Mouse (Mus musculus): ENCODE results near the gene Gm21970. TPM values are rescaled to one million over a fixed set of nuclear protein-coding genes. Genes with fewer than 3 reads are reported as not detected.

Gm21970 gene
- polyA plus RNA-seq, 1 experiment from 2014 or later, result not detected

- no peak overlapping the region for H3K4me2 ChIP-seq (replicated peaks)
- no peaks in the 10 kb centered on the region for H3K9me3 ChIP-seq
- H3K4me3 ChIP-seq, result no peak overlapping the region
- peaks cover 26% of the 10 kb centered on the region for H3K27me3 ChIP-seq (replicated peaks)
- H3K9ac ChIP-seq, result no peak overlapping the region
- H3K36me3 ChIP-seq, result no peaks in the 10 kb centered on the region
- no peaks in the 10 kb centered on the region for H3K4me1 ChIP-seq
- ATAC-seq (ENCODE audit: low FRiP score, low read depth), result no peak
- whole genome bisulfite sequencing, result 69% methylated on average over 10 of the region's 10 CpGs
- H3K27ac ChIP-seq, result no peak overlapping the region
Observed at GRCm38 (mm10) chr16:91357526-91357900, 34.0 kb upstream of the Gm21970 start.

- WGBS, result 45% methylated on average over 8 of the region's 8 CpGs
- H3K36me3 ChIP-seq, result no peaks in the 10 kb centered on the region
- ATAC-seq (ENCODE audit: low FRiP score, low read depth), result 0 out of 2 replicates have a peak, but pooled peaks have one; percentile 37
- H3K4me1 ChIP-seq, result no peaks in the 10 kb centered on the region
- H3K4me2 ChIP-seq (replicated peaks), result no peak overlapping the region
- no peak overlapping the region for H3K4me3 ChIP-seq
- peaks cover 16% of the 10 kb centered on the region for H3K27me3 ChIP-seq (replicated peaks)
- no peaks in the 10 kb centered on the region for H3K9me3 ChIP-seq
- H3K9ac ChIP-seq, result no peak overlapping the region
- no peak overlapping the region for H3K27ac ChIP-seq
Observed at GRCm38 (mm10) chr16:91358555-91358954, 33.0 kb upstream of the Gm21970 start.

GRCm38 (mm10) chr16:91359531-91359930, 32.0 kb upstream of the Gm21970 start:
- 94% methylated on average over 13 of the region's 13 CpGs for WGBS
- no peak for ATAC-seq (ENCODE audit: low FRiP score, low read depth)

GRCm38 (mm10) chr16:91360162-91360561, 31.4 kb upstream of the Gm21970 start:
- Histone ChIP-seq H3K4me1 (no peaks in the 10 kb centered on the region), H3K4me2 (replicated peaks) (no peak overlapping the region), H3K4me3 (no peak overlapping the region), H3K36me3 (no peaks in the 10 kb centered on the region), H3K27ac (no peak overlapping the region), H3K9me3 (no peaks in the 10 kb centered on the region), H3K9ac (no peak overlapping the region), H3K27me3 (replicated peaks) (peaks cover 4% of the 10 kb centered on the region)
- WGBS, result 60% methylated on average over 3 of the region's 3 CpGs
- ATAC-seq (ENCODE audit: low FRiP score, low read depth), result no peak

More at GRCm38 (mm10) chr16:91359531-91359930, 32.0 kb upstream of the Gm21970 start:
- Histone ChIP-seq H3K4me2 (replicated peaks) (no peak overlapping the region), H3K9ac (no peak overlapping the region), H3K4me1 (no peaks in the 10 kb centered on the region), H3K9me3 (no peaks in the 10 kb centered on the region), H3K36me3 (no peaks in the 10 kb centered on the region), H3K27me3 (replicated peaks) (peaks cover 10% of the 10 kb centered on the region), H3K27ac (no peak overlapping the region), H3K4me3 (no peak overlapping the region)

- Histone ChIP-seq H3K4me1 (no peaks in the 10 kb centered on the region), H3K9ac (no peak overlapping the region), H3K27ac (no peak overlapping the region), H3K27me3 (replicated peaks) (no peaks in the 10 kb centered on the region), H3K36me3 (no peaks in the 10 kb centered on the region), H3K4me2 (replicated peaks) (no peak overlapping the region), H3K9me3 (no peaks in the 10 kb centered on the region), H3K4me3 (no peak overlapping the region)
- no peak for ATAC-seq (ENCODE audit: low FRiP score, low read depth)
- WGBS, result 71% methylated on average over 2 of the region's 2 CpGs
Observed at GRCm38 (mm10) chr16:91362006-91362405, 29.5 kb upstream of the Gm21970 start.

GRCm38 (mm10) chr16:91362616-91363272, 28.8 kb upstream of the Gm21970 start:
- H3K4me1 ChIP-seq, result no peaks in the 10 kb centered on the region
- no peak overlapping the region for H3K27ac ChIP-seq
- 79% methylated on average over 12 of the region's 12 CpGs for WGBS
- ATAC-seq (ENCODE audit: low FRiP score, low read depth), result no peak
- H3K9me3 ChIP-seq, result no peaks in the 10 kb centered on the region
- H3K36me3 ChIP-seq, result no peaks in the 10 kb centered on the region
- H3K9ac ChIP-seq, result no peak overlapping the region
- no peak overlapping the region for H3K4me3 ChIP-seq
- H3K27me3 ChIP-seq (replicated peaks), result no peaks in the 10 kb centered on the region
- no peak overlapping the region for H3K4me2 ChIP-seq (replicated peaks)

GRCm38 (mm10) chr16:91363483-91363882, 28.0 kb upstream of the Gm21970 start:
- Histone ChIP-seq H3K36me3 (no peaks in the 10 kb centered on the region), H3K27me3 (replicated peaks) (no peaks in the 10 kb centered on the region), H3K27ac (no peak overlapping the region), H3K4me2 (replicated peaks) (no peak overlapping the region), H3K9ac (no peak overlapping the region), H3K9me3 (no peaks in the 10 kb centered on the region), H3K4me3 (no peak overlapping the region), H3K4me1 (no peaks in the 10 kb centered on the region)
- 40% methylated on average over 3 of the region's 3 CpGs for WGBS
- ATAC-seq (ENCODE audit: low FRiP score, low read depth), result no peak

- no peaks in the 10 kb centered on the region for H3K9me3 ChIP-seq
- H3K27ac ChIP-seq, result no peak overlapping the region
- no peaks in the 10 kb centered on the region for H3K4me1 ChIP-seq
- H3K36me3 ChIP-seq, result no peaks in the 10 kb centered on the region
- H3K9ac ChIP-seq, result no peak overlapping the region
- no peak overlapping the region for H3K4me2 ChIP-seq (replicated peaks)
- H3K27me3 ChIP-seq (replicated peaks), result no peaks in the 10 kb centered on the region
- no peak for ATAC-seq (ENCODE audit: low FRiP score, low read depth)
- no peak overlapping the region for H3K4me3 ChIP-seq
Observed at GRCm38 (mm10) chr16:91366567-91366966, 25.0 kb upstream of the Gm21970 start.

GRCm38 (mm10) chr16:91367066-91367465, 24.5 kb upstream of the Gm21970 start:
- no peaks in the 10 kb centered on the region for H3K27me3 ChIP-seq (replicated peaks)
- H3K9me3 ChIP-seq, result no peaks in the 10 kb centered on the region
- H3K4me2 ChIP-seq (replicated peaks), result no peak overlapping the region
- H3K27ac ChIP-seq, result no peak overlapping the region
- no peaks in the 10 kb centered on the region for H3K4me1 ChIP-seq
- no peak overlapping the region for H3K4me3 ChIP-seq
- 88% methylated on average over 2 of the region's 2 CpGs for WGBS
- H3K9ac ChIP-seq, result no peak overlapping the region
- no peaks in the 10 kb centered on the region for H3K36me3 ChIP-seq
- ATAC-seq (ENCODE audit: low FRiP score, low read depth), result no peak

- no peaks in the 10 kb centered on the region for H3K36me3 ChIP-seq
- H3K9me3 ChIP-seq, result no peaks in the 10 kb centered on the region
- peaks cover 11% of the 10 kb centered on the region for H3K4me1 ChIP-seq
- H3K4me3 ChIP-seq, result peak within 1 kb of the TSS; percentile 76
- peak within 1 kb of the TSS; percentile 71; the same call in 1 of the 2 replicates for H3K27ac ChIP-seq
- H3K27me3 ChIP-seq (replicated peaks), result no peaks in the 10 kb centered on the region
- H3K9ac ChIP-seq, result peak within 1 kb of the TSS; percentile 82
- ATAC-seq (ENCODE audit: low FRiP score, low read depth), result peak; percentile 92
- H3K4me2 ChIP-seq (replicated peaks), result peak within 1 kb of the TSS; percentile 79
- under 1% methylated on average over 62 of the region's 62 CpGs for WGBS
Observed at GRCm38 (mm10) chr16:91372577-91373472, 18.7 kb upstream of the Gm21970 start, which contains the start of gene Ifnar2. Gene Ifnar2, plus strand, starts transcription at chr16:91372783.

- Histone ChIP-seq H3K4me1 (peaks cover 11% of the 10 kb centered on the region), H3K4me3 (peak overlapping the region; percentile 76), H3K27me3 (replicated peaks) (no peaks in the 10 kb centered on the region), H3K27ac (peak overlapping the region; percentile 71; the same call in 1 of the 2 replicates), H3K4me2 (replicated peaks) (peak overlapping the region; percentile 79), H3K9ac (peak overlapping the region; percentile 82), H3K36me3 (no peaks in the 10 kb centered on the region), H3K9me3 (no peaks in the 10 kb centered on the region)
- 42% methylated on average over 13 of the region's 13 CpGs for WGBS
- ATAC-seq (ENCODE audit: low FRiP score, low read depth), result no peak
Observed at GRCm38 (mm10) chr16:91373473-91374252, 17.9 kb upstream of the Gm21970 start.

- Histone ChIP-seq H3K36me3 (no peaks in the 10 kb centered on the region), H3K4me2 (replicated peaks) (peak overlapping the region; percentile 79), H3K27me3 (replicated peaks) (no peaks in the 10 kb centered on the region), H3K9ac (no peak overlapping the region), H3K9me3 (no peaks in the 10 kb centered on the region), H3K4me1 (peaks cover 16% of the 10 kb centered on the region), H3K4me3 (no peak overlapping the region), H3K27ac (no peak overlapping the region)
- WGBS, result 93% methylated on average over 3 of the region's 3 CpGs
- no peak for ATAC-seq (ENCODE audit: low FRiP score, low read depth)
Observed at GRCm38 (mm10) chr16:91374253-91374634, 17.3 kb upstream of the Gm21970 start.
